Mouse (Mus musculus) stomach, postnatal 0 days (tissue): Measurements from ENCODE around the gene Apip.

ENCODE experiments used
- CTCF ChIP-seq: IDR thresholded peaks from 2 replicates; pipeline ENCODE4 v1.5.1; 2016; ENCODE audit warnings: antibody characterized with exemption, low read depth, mild to moderate bottlenecking, moderate library complexity
- EP300 ChIP-seq: optimal IDR thresholded peaks from 2 replicates; pipeline ENCODE3; 2016; ENCODE audit warnings: antibody characterized with exemption

DNA sequence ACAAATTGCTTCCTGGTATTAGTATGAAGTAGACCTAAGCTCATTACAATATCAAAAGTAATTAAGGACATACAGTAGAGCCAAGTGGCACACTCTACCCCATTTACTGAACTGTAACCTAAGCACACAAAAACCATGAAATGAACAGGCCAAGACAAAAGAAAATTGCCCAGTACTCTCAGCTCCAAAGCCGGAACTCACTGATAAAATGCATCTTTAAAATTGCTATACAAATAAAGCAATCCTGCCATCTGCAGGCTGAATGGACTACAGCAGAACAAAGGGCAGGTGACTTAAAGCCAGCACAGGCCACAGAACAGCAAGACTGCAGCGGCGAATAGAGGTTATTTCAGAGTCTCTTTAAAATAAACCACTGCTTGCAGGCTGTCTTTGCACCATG is 10.6 kb upstream of the Apip start:
- TF ChIP-seq CTCF (peak; percentile 86), EP300 (no peak)
